Mouse (Mus musculus): ENCODE data around the gene Krt17.
"Not testable (repeated sequence)": the region's sequence is repeated elsewhere in the genome, so short reads cannot be mapped to it uniquely, and the experiment has no call there.

Krt17 gene

GRCm38 (mm10) chr11:100262058-100262980, 1.5 kb upstream of the Krt17 start:
- peak in 1 of 2 experiments; percentile 14 for DNase-seq

GRCm38 (mm10) chr11:100261235-100261605, 391 bp upstream of the Krt17 start:
- peak in 1 of 2 experiments; percentile 13 for DNase-seq

GRCm38 (mm10) chr11:100259079-100259478, 1.8 kb downstream of the Krt17 start:
- DNase-seq, result no peak

GRCm38 (mm10) chr11:100257967-100258366, 2.9 kb downstream of the Krt17 start:
- no peak for DNase-seq

GRCm38 (mm10) chr11:100255514-100255913, 5.3 kb downstream of the Krt17 start:
- DNase-seq, result no peak

GRCm38 (mm10) chr11:100254360-100255090, 6.3 kb downstream of the Krt17 start:
- DNase-seq, result no peak

GRCm38 (mm10) chr11:100248852-100249465, 11.9 kb downstream of the Krt17 start, which contains the start of gene Krt16:
Krt16 (minus strand) TSS chr11:100248902.
- no peak for DNase-seq

- not testable (repeated sequence) for DNase-seq
These were observed 14.4 kb downstream of the Krt17 start for GRCm38 (mm10) chr11:100246471-100246870.

- DNase-seq, result not testable (repeated sequence)
These were observed 20.6 kb downstream of the Krt17 start for GRCm38 (mm10) chr11:100240272-100240671.

GRCm38 (mm10) chr11:100221741-100222140, 39.1 kb downstream of the Krt17 start:
- no peak for DNase-seq

- no peak for DNase-seq
These were observed 41.5 kb downstream of the Krt17 start for GRCm38 (mm10) chr11:100219304-100219703.

GRCm38 (mm10) chr11:100208542-100208941, 52.3 kb downstream of the Krt17 start:
- no peak for DNase-seq

- DNase-seq, result no peak
These were observed 53.3 kb downstream of the Krt17 start, which contains the start of gene Krt14 for GRCm38 (mm10) chr11:100207498-100207897. Krt14 (minus strand) TSS chr11:100207548.
